Mouse (Mus musculus) megakaryocyte, adult 5-6 weeks (primary cell): ENCODE data around the gene Plcg2. TPM values are rescaled to one million over a fixed set of nuclear protein-coding genes. Genes with fewer than 3 reads are reported as not detected.

Experiments used
- ATAC-seq: 2 replicates; pipeline ENCODE4 v1.8.0; 2016; ENCODE audit warnings: mild to moderate bottlenecking, inconsistent platforms; ENCODE audit not compliant: poor library complexity, severe bottlenecking
- total RNA-seq, 2 experiments: library from RNA; stranded (forward) in 1 of 2; stranded (reverse) in 1 of 2; fragments of 153-499, 151-499 nt in 1 of 2; fragments of 221-1000, 200-1000 nt in 1 of 2; gene quantifications; 2 replicates each; pipeline versions ENCODE4 v1.2.3 to v1.2.4; 2015 to 2017

The Plcg2 gene
- total RNA-seq, 2 experiments from 2014 or later = 104 to 164 TPM

DNA sequence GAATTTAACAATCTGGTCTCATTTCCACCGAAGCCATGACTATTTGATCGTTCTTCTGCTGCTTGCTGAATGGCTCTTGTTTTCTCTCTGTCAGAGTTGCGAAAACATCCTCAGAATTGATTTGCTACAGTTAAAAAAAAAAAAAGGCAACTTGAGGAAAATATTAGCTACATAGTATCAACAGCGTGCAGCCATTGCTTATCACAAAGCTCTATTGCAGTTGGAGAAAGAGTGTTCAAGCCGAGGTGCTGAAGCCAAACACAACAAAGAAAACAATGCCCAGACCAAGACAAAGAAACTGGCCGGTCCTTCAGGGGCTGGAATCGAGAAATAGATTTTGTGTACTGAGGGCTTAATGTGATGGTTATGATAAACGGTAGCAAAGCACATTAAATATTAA is 47.0 kb downstream of the Plcg2 start:
- ATAC-seq = no peak

DNA sequence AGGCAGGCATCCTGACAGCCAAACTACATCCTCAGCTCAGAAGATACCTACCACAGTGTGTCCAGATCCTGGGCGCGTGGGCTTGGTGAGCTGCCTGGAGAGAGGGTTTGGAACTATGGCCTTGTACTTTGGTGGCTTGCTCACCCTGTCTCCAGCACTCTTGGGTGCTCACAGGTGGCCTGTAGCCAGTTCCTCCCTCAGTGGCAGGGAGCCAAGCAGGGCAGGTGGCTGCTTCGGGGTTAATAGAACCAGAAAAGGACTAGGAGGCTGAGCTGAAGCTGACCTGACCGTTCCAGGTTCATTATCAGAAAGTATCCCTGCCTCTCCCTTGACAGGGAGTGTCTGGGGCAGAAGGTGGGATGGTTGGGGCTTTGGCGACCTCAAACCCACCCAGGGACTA is 48.3 kb downstream of the Plcg2 start:
- no peak for ATAC-seq

DNA sequence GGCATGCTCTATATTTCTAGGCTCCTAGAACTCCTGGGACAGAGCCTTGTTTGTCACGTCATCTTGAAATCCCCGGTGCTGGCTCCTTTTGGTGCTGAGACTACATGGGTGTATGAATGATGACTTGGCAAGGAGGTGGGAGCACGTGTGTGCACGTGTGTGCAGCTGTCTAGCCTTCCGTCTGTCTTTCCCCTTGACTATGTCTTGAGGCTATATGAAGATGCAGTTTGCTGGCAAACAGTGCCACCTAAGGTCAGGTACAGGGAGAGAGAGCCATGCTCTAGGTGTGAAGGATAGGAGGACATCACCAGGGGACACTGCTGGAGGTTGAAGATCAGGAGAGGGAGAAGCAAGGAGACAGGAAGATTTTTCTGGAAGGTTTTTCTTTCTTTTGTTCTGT is 49.9 kb downstream of the Plcg2 start:
- peak; percentile 52 for ATAC-seq

DNA sequence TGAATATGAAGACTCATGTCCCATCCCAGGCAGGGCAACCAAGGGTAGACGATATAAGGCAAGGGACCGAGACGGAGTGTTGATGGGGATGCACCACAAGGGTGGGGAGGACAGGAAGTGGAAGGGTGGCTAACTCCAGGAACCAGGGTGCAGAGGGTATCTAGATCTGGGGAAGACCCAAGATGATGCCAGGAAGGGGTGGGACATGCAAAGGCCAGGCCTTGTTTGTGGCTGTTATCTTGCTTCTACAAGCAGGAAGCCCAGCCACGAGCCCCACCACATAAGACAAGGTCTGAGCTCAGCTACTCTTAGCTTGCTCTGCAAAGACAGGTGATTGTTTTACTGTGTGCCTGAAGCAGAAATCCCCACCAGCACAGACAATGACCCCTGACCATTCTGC is 50.4 kb downstream of the Plcg2 start:
- ATAC-seq = peak; percentile 62

- 0 out of 2 replicates have a peak, but pooled peaks have one; percentile 26 for ATAC-seq
Measured at GRCm38 (mm10) chr8:117550529-117550928, 52.4 kb downstream of the Plcg2 start.

DNA sequence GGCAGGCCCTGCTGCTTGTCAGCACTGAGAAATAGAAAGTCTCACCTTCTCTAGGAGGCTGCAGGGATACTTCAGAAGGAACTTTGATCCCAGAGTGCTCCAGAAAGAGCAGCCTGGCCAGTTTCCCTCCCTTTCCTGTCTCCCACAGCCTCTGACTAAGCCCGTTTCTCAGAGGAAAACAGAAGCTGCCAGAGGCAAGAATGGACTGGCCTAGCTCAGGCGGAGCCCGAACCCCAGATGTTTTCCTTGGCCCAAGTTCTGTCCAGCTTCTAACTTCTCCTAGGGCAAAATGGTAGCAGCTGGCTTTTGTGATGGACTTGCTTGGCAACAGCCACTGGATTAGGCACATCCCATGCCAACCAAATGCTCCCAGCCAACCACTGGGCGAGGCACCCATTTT is 62.9 kb downstream of the Plcg2 start:
- no peak for ATAC-seq

DNA sequence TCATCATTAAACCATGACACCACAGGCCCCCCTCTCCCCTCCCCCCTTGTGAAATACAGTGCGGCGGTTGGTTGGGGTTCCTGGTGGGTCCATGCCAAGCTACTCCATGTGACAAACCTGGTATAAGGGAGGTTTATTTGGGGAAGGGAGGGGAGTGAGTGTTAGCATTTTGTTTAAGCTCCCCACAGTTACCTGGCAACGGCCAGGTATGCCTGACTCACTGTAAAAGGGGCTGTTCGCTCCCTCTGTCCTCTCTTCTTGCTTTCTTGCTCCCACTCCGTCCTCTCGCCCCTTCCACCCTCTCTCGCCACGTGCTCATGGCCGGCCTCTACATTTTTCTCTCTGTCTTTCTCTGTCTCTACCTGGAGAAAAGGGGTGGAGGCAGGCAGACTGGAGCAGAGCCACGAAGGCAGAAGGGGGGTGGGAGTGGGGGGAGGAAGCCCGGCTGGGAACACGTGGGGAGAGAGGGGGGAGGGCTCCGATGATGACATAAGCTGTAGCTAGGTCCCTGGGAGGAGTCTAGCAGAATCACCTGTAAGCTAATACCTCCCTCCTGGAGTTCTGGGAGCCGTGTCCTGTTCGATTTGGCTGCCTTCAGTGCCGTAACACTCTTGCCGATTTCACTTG is 63.8 kb downstream of the Plcg2 start:
- no peak for ATAC-seq

DNA sequence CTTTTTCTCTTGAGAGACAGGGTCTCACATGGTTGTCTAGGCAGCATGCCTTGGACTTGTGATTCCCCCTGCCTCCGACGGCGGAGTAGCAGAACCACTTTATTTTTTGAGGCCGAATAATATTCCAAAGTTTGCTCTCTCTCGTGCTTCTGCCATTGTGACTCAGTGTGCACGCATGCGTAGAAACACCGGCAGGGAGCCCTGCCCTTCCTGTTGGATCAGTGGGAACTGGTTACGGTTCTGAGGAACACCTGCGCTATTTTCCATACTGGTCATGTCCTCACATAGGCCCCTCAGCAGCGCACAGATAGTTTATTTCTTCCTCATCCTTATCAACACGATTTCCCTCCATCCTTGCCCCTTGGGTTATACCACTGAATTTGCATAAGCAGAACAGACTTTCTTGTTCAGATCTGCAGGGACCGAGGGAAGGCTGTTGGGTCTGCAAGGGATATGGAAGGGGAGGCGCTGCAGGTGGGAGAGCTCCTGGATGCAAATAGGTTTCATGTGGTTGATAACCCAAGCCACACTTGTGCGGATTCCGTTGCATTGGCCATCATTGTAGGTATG is 64.4 kb downstream of the Plcg2 start:
- peak; percentile 13; the same call in 1 of the 2 replicates for ATAC-seq

- ATAC-seq = peak; percentile 49; the same call in 1 of the 2 replicates
Measured at GRCm38 (mm10) chr8:117569409-117569808, 71.3 kb downstream of the Plcg2 start.

- no peak for ATAC-seq
Measured at GRCm38 (mm10) chr8:117576291-117576785, 78.2 kb downstream of the Plcg2 start.

- peak; percentile 56 for ATAC-seq
Measured at GRCm38 (mm10) chr8:117577059-117577458, 79.0 kb downstream of the Plcg2 start.

GRCm38 (mm10) chr8:117577883-117578282 is 79.8 kb downstream of the Plcg2 start:
- no peak for ATAC-seq

GRCm38 (mm10) chr8:117578856-117579255 is 80.8 kb downstream of the Plcg2 start:
- ATAC-seq = no peak

DNA sequence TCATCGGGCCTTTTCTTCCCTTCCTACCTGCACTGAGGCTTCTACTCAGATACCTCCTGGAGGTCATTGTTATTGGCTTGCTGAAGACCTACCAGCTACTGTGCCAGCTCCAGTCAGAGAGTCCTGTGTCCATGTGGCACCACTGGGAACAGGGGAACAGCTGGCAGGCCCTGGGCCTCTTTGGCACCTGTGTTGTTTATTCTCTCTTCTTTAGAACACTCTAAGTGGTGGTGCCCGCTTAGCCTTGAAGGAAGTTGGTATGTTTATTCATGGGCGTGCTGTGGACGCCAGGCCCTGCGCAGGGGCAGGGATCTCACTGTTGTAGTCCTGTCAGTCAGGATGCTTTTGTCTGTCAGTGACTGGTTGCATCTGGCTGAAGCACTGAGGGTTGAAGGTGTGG is 95.8 kb downstream of the Plcg2 start:
- no peak for ATAC-seq

- ATAC-seq = no peak
Measured at GRCm38 (mm10) chr8:117595001-117595400, 96.9 kb downstream of the Plcg2 start.

DNA sequence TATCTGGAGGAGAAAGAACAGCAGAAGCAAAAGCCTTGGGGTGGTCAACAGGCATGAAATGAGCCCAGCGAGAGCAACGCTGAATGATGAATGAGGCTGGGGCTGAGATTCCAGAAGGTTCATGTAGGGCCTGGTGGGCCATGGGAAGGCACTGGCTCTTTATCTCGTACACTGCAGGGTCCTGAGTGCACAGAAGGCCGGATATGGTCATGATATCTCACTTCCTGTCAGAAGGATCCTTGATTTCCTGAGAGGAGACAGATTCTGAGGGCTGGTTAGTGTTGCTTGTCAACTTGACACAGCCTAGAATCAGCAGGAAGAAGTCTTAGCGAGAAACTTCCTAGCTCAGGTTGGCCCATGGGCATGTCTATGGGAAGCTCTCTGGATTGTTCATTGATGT is 98.7 kb downstream of the Plcg2 start:
- no peak for ATAC-seq

- 0 out of 2 replicates have a peak, but pooled peaks have one; percentile 40 for ATAC-seq
Measured at GRCm38 (mm10) chr8:117600839-117601238, 102.7 kb downstream of the Plcg2 start.

- ATAC-seq = no peak
Measured at GRCm38 (mm10) chr8:117604101-117604500, 106.0 kb downstream of the Plcg2 start.

- ATAC-seq = no peak
Measured at GRCm38 (mm10) chr8:117604671-117605070, 106.6 kb downstream of the Plcg2 start.

DNA sequence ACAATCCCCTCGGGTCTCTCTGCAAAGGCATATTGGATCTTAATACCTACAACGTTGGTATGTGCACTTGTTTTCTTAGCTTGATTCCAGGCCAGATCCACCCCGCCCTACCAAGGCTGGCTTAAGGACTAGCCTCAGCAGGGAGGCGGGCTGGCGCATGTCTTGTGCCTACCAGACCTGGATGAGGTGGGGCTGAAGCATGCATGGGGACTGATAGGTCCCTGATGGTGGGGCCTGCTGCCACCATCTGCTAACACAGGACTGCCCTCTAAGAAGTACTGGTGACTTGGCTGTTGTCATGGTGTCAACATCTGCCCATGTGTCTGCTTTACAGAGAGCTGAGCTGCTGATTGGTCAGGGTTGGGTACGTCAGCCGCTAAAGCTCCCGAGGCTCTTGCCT is 107.1 kb downstream of the Plcg2 start:
- ATAC-seq = no peak

- no peak for ATAC-seq
Measured at GRCm38 (mm10) chr8:117610506-117610905, 112.4 kb downstream of the Plcg2 start.

- ATAC-seq = no peak
Measured at GRCm38 (mm10) chr8:117612861-117613260, 114.8 kb downstream of the Plcg2 start.
